Mouse (Mus musculus): ENCODE data around the gene Flywch2. TPM values are rescaled to one million over a fixed set of nuclear protein-coding genes. Genes with fewer than 3 reads are reported as not detected.

The Flywch2 gene
- polyA plus RNA-seq, 1 experiment from 2014 or later, result 57.7 TPM

DNA sequence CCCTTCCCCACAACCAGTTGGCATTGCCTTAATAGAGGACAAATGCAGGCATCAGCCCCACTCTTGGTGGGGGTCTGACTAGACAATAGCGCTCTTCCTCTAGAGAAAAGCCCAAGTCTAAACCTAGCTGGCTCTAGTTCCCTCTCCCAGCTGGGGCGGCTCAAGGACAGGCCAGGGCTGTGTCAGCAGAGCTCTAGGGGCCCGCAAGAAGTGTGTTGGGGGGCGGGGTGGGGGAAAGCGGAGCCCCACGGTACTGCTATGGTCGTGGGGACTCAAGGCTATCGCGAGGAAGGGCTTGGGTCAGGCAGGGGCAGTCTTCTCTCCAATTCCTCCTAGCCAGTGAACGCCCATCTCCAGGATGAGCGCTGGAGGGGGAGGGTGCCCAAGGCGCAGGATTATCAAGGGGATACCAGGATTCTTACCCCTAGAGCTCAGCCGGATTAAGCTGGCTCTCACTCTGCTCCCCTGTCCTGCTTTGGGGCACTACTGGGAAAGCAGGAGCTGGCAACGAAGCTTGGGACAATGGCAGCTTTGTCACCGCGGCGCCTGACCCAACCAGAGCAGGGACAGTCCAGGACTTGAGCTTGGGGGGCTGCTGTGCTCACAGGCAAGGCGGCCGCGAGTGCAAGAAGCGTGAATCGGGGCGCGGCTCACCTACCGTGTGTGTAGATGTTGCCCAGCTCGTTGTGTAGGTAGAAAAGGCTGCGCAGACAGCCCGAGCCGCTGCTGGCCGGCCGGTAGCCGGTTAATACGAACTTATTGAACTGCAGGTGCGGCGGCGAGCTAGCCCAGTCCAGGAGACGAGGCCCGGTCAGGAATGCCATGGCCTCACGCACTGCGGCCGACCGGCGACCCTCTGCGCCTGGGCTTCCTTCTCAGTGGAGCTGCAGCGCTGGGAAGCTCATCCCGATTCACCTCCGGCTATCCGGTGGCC is 46.4 kb downstream of the Flywch2 start:
- WGBS, result under 1% methylated on average over 48 of the region's 48 CpGs

DNA sequence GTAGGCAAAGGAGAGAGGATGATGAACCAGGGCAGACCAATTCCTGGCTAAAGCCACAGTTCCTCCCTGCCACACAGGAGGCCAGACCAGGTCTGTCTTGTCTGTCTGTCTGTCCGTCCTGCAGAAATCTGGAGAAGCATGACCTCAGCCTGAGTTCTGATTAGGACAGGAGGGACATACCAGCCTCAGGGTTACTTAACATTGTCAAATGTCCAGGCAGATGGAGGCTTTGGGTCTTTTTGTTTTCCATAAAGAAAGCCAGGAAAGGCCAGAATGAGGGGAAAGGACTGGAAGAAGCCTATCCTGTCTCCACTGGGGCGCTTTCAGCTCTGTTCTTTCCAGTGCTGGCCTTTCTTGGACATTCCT is 47.1 kb downstream of the Flywch2 start:
- Histone ChIP-seq H3K4me3 (peak overlapping the region; percentile 50), H3K36me3 (peaks cover 18% of the 10 kb centered on the region), H3K27ac (no peak overlapping the region), H3K9ac (peak overlapping the region; percentile 43), H3K4me1 (peaks cover 14% of the 10 kb centered on the region; the same call in 1 of the 2 replicates), H3K27me3 (peaks cover 62% of the 10 kb centered on the region), H3K4me2 (replicated peaks) (peak overlapping the region; percentile 86), H3K9me3 (no peaks in the 10 kb centered on the region)
- WGBS, result 39% methylated on average over 2 of the region's 2 CpGs
- ATAC-seq (ENCODE audit: insufficient number of reproducible peaks, insufficient read depth, low FRiP score, low TSS enrichment), result no peak

More for the DNA sequence above, 46.4 kb downstream of the Flywch2 start:
- Histone ChIP-seq H3K4me2 (replicated peaks) (peak overlapping the region; percentile 86), H3K9me3 (no peaks in the 10 kb centered on the region), H3K27ac (no peak overlapping the region), H3K27me3 (peaks cover 68% of the 10 kb centered on the region), H3K4me3 (peak overlapping the region; percentile 50), H3K36me3 (peaks cover 18% of the 10 kb centered on the region), H3K4me1 (peaks cover 14% of the 10 kb centered on the region; the same call in 1 of the 2 replicates), H3K9ac (peak overlapping the region; percentile 43)
- 0 out of 2 replicates have a peak, but pooled peaks have one; percentile 4 for ATAC-seq (ENCODE audit: insufficient number of reproducible peaks, insufficient read depth, low FRiP score, low TSS enrichment)

GRCm38 (mm10) chr17:23737493-23738445 is 48.1 kb downstream of the Flywch2 start:
- Histone ChIP-seq H3K9me3 (no peaks in the 10 kb centered on the region), H3K4me2 (replicated peaks) (no peak overlapping the region), H3K4me1 (peaks cover 14% of the 10 kb centered on the region; the same call in 1 of the 2 replicates), H3K27ac (no peak overlapping the region), H3K4me3 (no peak overlapping the region), H3K27me3 (peaks cover 51% of the 10 kb centered on the region), H3K36me3 (peaks cover 18% of the 10 kb centered on the region), H3K9ac (no peak overlapping the region)
- 59% methylated on average over 15 of the region's 15 CpGs for WGBS
- ATAC-seq (ENCODE audit: insufficient number of reproducible peaks, insufficient read depth, low FRiP score, low TSS enrichment), result no peak

DNA sequence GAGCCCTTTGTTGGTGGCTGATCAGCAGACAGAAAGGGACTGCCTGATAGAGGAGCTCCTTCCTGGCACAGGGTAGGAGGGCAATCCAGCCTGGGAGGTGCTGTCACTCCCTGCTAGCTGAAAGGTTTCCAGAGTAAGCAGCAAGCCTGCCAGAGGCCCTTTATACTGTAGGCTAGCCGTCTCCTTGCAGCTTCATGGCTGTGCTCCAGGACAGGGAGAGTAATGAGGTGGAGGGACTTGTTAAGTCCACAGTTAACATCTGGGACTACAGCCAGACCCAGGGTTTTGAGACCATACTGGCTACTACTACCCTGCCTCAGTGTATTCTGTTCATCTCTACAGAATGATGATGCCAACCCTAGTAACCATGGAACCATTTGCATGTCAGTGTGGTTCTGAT is 51.5 kb downstream of the Flywch2 start:
- WGBS, result 89% methylated on average over 1 of the region's 1 CpGs
- peaks cover 18% of the 10 kb centered on the region for H3K36me3 ChIP-seq

DNA sequence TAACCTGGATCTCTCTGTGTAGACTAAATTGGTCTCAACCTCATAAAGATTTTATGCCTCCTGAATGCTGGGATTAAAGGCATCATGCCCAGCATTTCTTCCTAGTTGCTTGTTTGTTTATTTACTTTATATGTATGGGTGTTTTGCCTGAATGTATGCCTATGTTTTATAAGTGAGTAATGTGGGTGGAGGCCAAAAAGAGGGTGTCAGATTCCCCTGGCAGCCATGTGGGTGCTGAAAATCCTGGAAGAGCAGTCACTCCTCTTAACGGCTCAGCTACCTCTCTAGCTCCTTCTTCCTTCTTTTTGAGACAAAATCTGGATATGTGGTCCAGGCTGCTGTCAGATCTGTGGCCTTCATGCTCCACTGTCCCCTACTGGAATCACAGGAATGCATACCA is 55.4 kb downstream of the Flywch2 start:
- 50% methylated on average over 1 of the region's 1 CpGs for WGBS
- H3K27ac ChIP-seq, result no peak overlapping the region
- no peaks in the 10 kb centered on the region for H3K9me3 ChIP-seq
- peaks cover 7% of the 10 kb centered on the region for H3K36me3 ChIP-seq
- H3K4me2 ChIP-seq (replicated peaks), result no peak overlapping the region
- H3K27me3 ChIP-seq, result no peaks in the 10 kb centered on the region
- no peak overlapping the region for H3K9ac ChIP-seq
- ATAC-seq (ENCODE audit: insufficient number of reproducible peaks, insufficient read depth, low FRiP score, low TSS enrichment), result no peak
- H3K4me3 ChIP-seq, result no peak overlapping the region
- 0 out of 2 replicates have a peak, but pooled peaks cover 14% of the 10 kb centered on the region for H3K4me1 ChIP-seq

More for the DNA sequence above, 51.5 kb downstream of the Flywch2 start:
- no peaks in the 10 kb centered on the region for H3K9me3 ChIP-seq
- no peak for ATAC-seq (ENCODE audit: insufficient number of reproducible peaks, insufficient read depth, low FRiP score, low TSS enrichment)
- peaks cover 12% of the 10 kb centered on the region; the same call in 1 of the 2 replicates for H3K4me1 ChIP-seq
- no peak overlapping the region for H3K9ac ChIP-seq
- no peak overlapping the region for H3K4me3 ChIP-seq
- no peak overlapping the region for H3K27ac ChIP-seq
- peaks cover 24% of the 10 kb centered on the region for H3K27me3 ChIP-seq
- no peak overlapping the region for H3K4me2 ChIP-seq (replicated peaks)

Small RNA genes within 50 kb of the gene (microRNA-seq; reads per million reads assigned to microRNA genes)
- gene Mir5125, result 2.2 reads per million, percentile 7 among the genes with 10 or more reads in this experiment

Other genes starting within 250 kb of the Flywch2 start
- 24.3 and 26.8 TPM in 2 replicates for gene Zfp213, start 221.8 kb downstream of the Flywch2 start, polyA plus RNA-seq (2016; fragmentation: Nextera tagmentation; extraction: Ambion mirVana)
- gene Zfp13, start 186.6 kb downstream of the Flywch2 start, polyA plus RNA-seq (2016; fragmentation: Nextera tagmentation; extraction: Ambion mirVana), result 23.8 and 24.1 TPM in 2 replicates
- 0.20 and 0.67 TPM in 2 replicates for gene Zscan10, start 185.2 kb downstream of the Flywch2 start, polyA plus RNA-seq (2016; fragmentation: Nextera tagmentation; extraction: Ambion mirVana)
- gene Mmp25, start 140.8 kb downstream of the Flywch2 start, polyA plus RNA-seq (2016; fragmentation: Nextera tagmentation; extraction: Ambion mirVana), result 0.84 and 1.3 TPM in 2 replicates
- gene Bicdl2, start 125.6 kb downstream of the Flywch2 start, polyA plus RNA-seq (2016; fragmentation: Nextera tagmentation; extraction: Ambion mirVana), result 1.3 and 1.9 TPM in 2 replicates
- 60.3 and 61.2 TPM in 2 replicates for gene Hcfc1r1, start 112.5 kb downstream of the Flywch2 start, polyA plus RNA-seq (2016; fragmentation: Nextera tagmentation; extraction: Ambion mirVana)
- gene Thoc6, start 112.2 kb downstream of the Flywch2 start, polyA plus RNA-seq (2016; fragmentation: Nextera tagmentation; extraction: Ambion mirVana), result 49.6 and 51.7 TPM in 2 replicates
- 8.6 and 9.2 TPM in 2 replicates for gene Tnfrsf12a, start 108.6 kb downstream of the Flywch2 start, polyA plus RNA-seq (2016; fragmentation: Nextera tagmentation; extraction: Ambion mirVana)
- gene Cldn6, start 106.8 kb downstream of the Flywch2 start, polyA plus RNA-seq (2016; fragmentation: Nextera tagmentation; extraction: Ambion mirVana), result 49.2 and 52.4 TPM in 2 replicates
- 12.6 and 13.5 TPM in 2 replicates for gene Cldn9, start 102.1 kb downstream of the Flywch2 start, polyA plus RNA-seq (2016; fragmentation: Nextera tagmentation; extraction: Ambion mirVana)
- 0.66 and 1.0 TPM in 2 replicates for gene 1520401A03Rik, start 63.3 kb downstream of the Flywch2 start, polyA plus RNA-seq (2016; fragmentation: Nextera tagmentation; extraction: Ambion mirVana)
- 54.2 and 54.6 TPM in 2 replicates for gene Pkmyt1, start 59.7 kb downstream of the Flywch2 start, polyA plus RNA-seq (2016; fragmentation: Nextera tagmentation; extraction: Ambion mirVana)
- gene Paqr4, start 45.2 kb downstream of the Flywch2 start, polyA plus RNA-seq (2016; fragmentation: Nextera tagmentation; extraction: Ambion mirVana), result 14.8 and 16.0 TPM in 2 replicates
- 23.4 and 25.1 TPM in 2 replicates for gene Kremen2, start 40.2 kb downstream of the Flywch2 start, polyA plus RNA-seq (2016; fragmentation: Nextera tagmentation; extraction: Ambion mirVana)
- 122 and 125 TPM in 2 replicates for gene Flywch1, start 14.5 kb downstream of the Flywch2 start, polyA plus RNA-seq (2016; fragmentation: Nextera tagmentation; extraction: Ambion mirVana)
- gene Srrm2, start 4.5 kb upstream of the Flywch2 start, polyA plus RNA-seq (2016; fragmentation: Nextera tagmentation; extraction: Ambion mirVana), result 657 and 663 TPM in 2 replicates
- 1,164 and 1,169 TPM in 2 replicates for gene Elob, start 43.1 kb upstream of the Flywch2 start, polyA plus RNA-seq (2016; fragmentation: Nextera tagmentation; extraction: Ambion mirVana)
- 0.46 and 0.59 TPM in 2 replicates for gene Prss33, start 50.0 kb upstream of the Flywch2 start, polyA plus RNA-seq (2016; fragmentation: Nextera tagmentation; extraction: Ambion mirVana)
- gene Prss32, start 57.8 kb upstream of the Flywch2 start, polyA plus RNA-seq (2016; fragmentation: Nextera tagmentation; extraction: Ambion mirVana), result not detected in 2 replicates
- 2.2 and 2.5 TPM in 2 replicates for gene Prss41, start 58.1 kb upstream of the Flywch2 start, polyA plus RNA-seq (2016; fragmentation: Nextera tagmentation; extraction: Ambion mirVana)
- not detected in 2 replicates for gene Prss21, start 82.0 kb upstream of the Flywch2 start, polyA plus RNA-seq (2016; fragmentation: Nextera tagmentation; extraction: Ambion mirVana)
- not detected in 2 replicates for gene Dcpp1, start 94.8 kb upstream of the Flywch2 start, polyA plus RNA-seq (2016; fragmentation: Nextera tagmentation; extraction: Ambion mirVana)
- gene Dcpp2, start 94.8 kb upstream of the Flywch2 start, polyA plus RNA-seq (2016; fragmentation: Nextera tagmentation; extraction: Ambion mirVana), result not detected in 2 replicates
- gene Dcpp3, start 131.4 kb upstream of the Flywch2 start, polyA plus RNA-seq (2016; fragmentation: Nextera tagmentation; extraction: Ambion mirVana), result not detected in 2 replicates
- gene Sbp, start 155.6 kb upstream of the Flywch2 start, polyA plus RNA-seq (2016; fragmentation: Nextera tagmentation; extraction: Ambion mirVana), result not detected in 2 replicates
- gene Sbpl, start 169.2 kb upstream of the Flywch2 start, polyA plus RNA-seq (2016; fragmentation: Nextera tagmentation; extraction: Ambion mirVana), result not detected in 2 replicates
- not detected in 2 replicates for gene Prss30, start 194.5 kb upstream of the Flywch2 start, polyA plus RNA-seq (2016; fragmentation: Nextera tagmentation; extraction: Ambion mirVana)
- gene Prss22, start 212.0 kb upstream of the Flywch2 start, polyA plus RNA-seq (2016; fragmentation: Nextera tagmentation; extraction: Ambion mirVana), result 1.2 and 1.7 TPM in 2 replicates

All from embryonic facial prominence, embryonic 12.5 days (tissue).